Mouse (Mus musculus): ENCODE data around the gene Gm8265.
"Not testable (repeated sequence)": the region's sequence is repeated elsewhere in the genome, so short reads cannot be mapped to it uniquely, and the experiment has no call there.

Gm8265 gene

GRCm38 (mm10) chr14:5632928-5633327, at the start of gene Gm8265:
Gm8265 (minus strand) TSS chr14:5633028.
- DNase-seq (ENCODE audit: low read depth), result not testable (repeated sequence)
